Mouse (Mus musculus) kidney, adult 11 months (tissue): ENCODE measurements around the gene 2310002L09Rik.
"Not testable (repeated sequence)": the region's sequence is repeated elsewhere in the genome, so short reads cannot be mapped to it uniquely, and the experiment has no call there.

Source experiments
- DNase-seq: peaks from one replicate; pipeline ENCODE4 v3.0.0; 2022

The 2310002L09Rik gene

GRCm38 (mm10) chr4:73950375-73950896, at the start of gene 2310002L09Rik:
Gene 2310002L09Rik (minus strand): TSS chr4:73950846.
- no peak for DNase-seq

- no peak for DNase-seq
Measured at GRCm38 (mm10) chr4:73980454-73980853, 29.8 kb upstream of the 2310002L09Rik start.

- DNase-seq = not testable (repeated sequence)
Measured at GRCm38 (mm10) chr4:73920660-73921059, 30.0 kb downstream of the 2310002L09Rik start, which contains the start of gene Gm11756. Gene Gm11756 (minus strand): TSS chr4:73920760.

- DNase-seq = not testable (repeated sequence)
Measured at GRCm38 (mm10) chr4:73905853-73906252, 44.8 kb downstream of the 2310002L09Rik start, which contains the start of gene Gm13871. Gene Gm13871 (minus strand): TSS chr4:73905953.

- DNase-seq = not testable (repeated sequence)
Measured at GRCm38 (mm10) chr4:73891012-73891411, 59.6 kb downstream of the 2310002L09Rik start, which contains the start of gene Gm11757. Gene Gm11757 (minus strand): TSS chr4:73891112.
